Comparison of ENCODE assay signal across 8 mouse cellular contexts in genomic region chr4:40301076-40301789, GRCm38 (mm10). TPM values are rescaled to one million over a fixed set of nuclear protein-coding genes. Genes with fewer than 3 reads are reported as not detected.
DNase-seq lines count a peak whose midpoint lies in the region; ATAC-seq and TF ChIP-seq lines count a peak whose summit lies in the region.

No protein-coding gene starts in this region.

- H3K4me2 ChIP-seq in forebrain, postnatal 0 days (ENCODE audit: low read depth) = peak overlapping the region; percentile 32
- peak overlapping the region; percentile 39; the same call in 1 of the 2 replicates for H3K4me2 ChIP-seq in lung, embryonic 14.5 days

- H3K9me3 ChIP-seq in ES-E14 (ENCODE audit: control insufficient read depth, insufficient read depth, low read depth, low read length) = no peaks in the 10 kb centered on the region
- H3K9me3 ChIP-seq in forebrain, postnatal 0 days (ENCODE audit: low read length) = no peaks in the 10 kb centered on the region
- no peaks in the 10 kb centered on the region for H3K9me3 ChIP-seq in lung, embryonic 14.5 days (ENCODE audit: low read depth, low read length)

- H3K4me3 ChIP-seq in ES-E14 (ENCODE audit: insufficient read depth in 1 of 2, low read depth in 1 of 2, low read length in 2 of 2, poor library complexity in 1 of 2, severe bottlenecking in 1 of 2) = no peak overlapping the region
- H3K4me3 ChIP-seq in forebrain, postnatal 0 days (ENCODE audit: low read depth, low read length) = peak overlapping the region; percentile 23; the same call in 1 of the 2 replicates
- H3K4me3 ChIP-seq in lung, embryonic 14.5 days (ENCODE audit: low read depth, low read length) = no peak overlapping the region

- no peaks in the 10 kb centered on the region for H3K4me1 ChIP-seq in ES-E14 (ENCODE audit: control insufficient read depth in 2 of 2, insufficient read depth in 2 of 2, low read length in 2 of 2, poor library complexity in 1 of 2)
- no peaks in the 10 kb centered on the region for H3K4me1 ChIP-seq in forebrain, postnatal 0 days (ENCODE audit: insufficient read depth)
- H3K4me1 ChIP-seq in lung, embryonic 14.5 days (ENCODE audit: insufficient read depth) = no peaks in the 10 kb centered on the region

- no peak overlapping the region for H3K9ac ChIP-seq in ES-E14 (ENCODE audit: insufficient read depth, low read depth, low read length, poor library complexity, severe bottlenecking)
- H3K9ac ChIP-seq in forebrain, postnatal 0 days = no peak overlapping the region
- H3K9ac ChIP-seq in lung, embryonic 14.5 days = no peak overlapping the region

- in situ Hi-C loops in ES-E14 (cut with MboI; ENCODE audit: low sequenced_read_pairs in 2 of 2, unreplicated experiment in 2 of 2) = no loop called here

- peak; percentile 94 for ATAC-seq in forebrain, postnatal 0 days
- peak; percentile 86 to 91 for ATAC-seq in hematopoietic stem cell, adult 5-6 weeks (replicated peaks in 1 of 2; ENCODE audit: insufficient read depth in 1 of 2, low FRiP score in 2 of 2, low TSS enrichment in 1 of 2, low read depth in 1 of 2, poor library complexity in 2 of 2, severe bottlenecking in 2 of 2)
- peak; percentile 86 for ATAC-seq in lung, embryonic 14.5 days (ENCODE audit: insufficient read depth)
- peak; percentile 81 for ATAC-seq in neutrophil, adult 5-6 weeks (ENCODE audit: extremely low read depth, insufficient number of reproducible peaks, low FRiP score, poor library complexity, severe bottlenecking)

- TF ChIP-seq CTCF in forebrain, postnatal 0 days (IDR thresholded peaks at IDR 0.05; ENCODE audit: low read depth) = peak; percentile 91
- peak; percentile 87 for TF ChIP-seq CTCF in lung, embryonic 14.5 days (IDR thresholded peaks at IDR 0.05; ENCODE audit: low read depth)

- H3K27ac ChIP-seq in ES-E14 (ENCODE audit: insufficient read depth, low read depth, low read length, poor library complexity, severe bottlenecking) = no peak overlapping the region
- no peak overlapping the region for H3K27ac ChIP-seq in forebrain, postnatal 0 days (ENCODE audit: low read depth, low read length)
- H3K27ac ChIP-seq in lung, embryonic 14.5 days (ENCODE audit: low read depth) = no peak overlapping the region

- WGBS in forebrain, postnatal 0 days = 12% methylated on average over 16 of the region's 16 CpGs
- WGBS in lung, embryonic 14.5 days = 7% methylated on average over 16 of the region's 16 CpGs

- DNase-seq in ES-E14 (ENCODE audit: low read depth, low spot score) = peak; percentile 71
- DNase-seq in cerebellum, adult 11-12 months = peak; percentile 52
- DNase-seq in forebrain, postnatal 0 days = peak; percentile 94
- DNase-seq in layer of hippocampus, adult 8-10 months (ENCODE audit: low spot score in 2 of 2) = peak; percentile 63 to 83
- peak; percentile 96 for DNase-seq in lung, embryonic 14.5 days
- peak; percentile 72 for DNase-seq in testis, postnatal 14 days (ENCODE audit: low spot score)

- H3K27me3 ChIP-seq in forebrain, postnatal 0 days (ENCODE audit: insufficient read depth, low read length) = no peaks in the 10 kb centered on the region
- H3K27me3 ChIP-seq in lung, embryonic 14.5 days (ENCODE audit: insufficient read depth, low read length) = no peaks in the 10 kb centered on the region

- no peaks in the 10 kb centered on the region for H3K36me3 ChIP-seq in ES-E14 (ENCODE audit: control insufficient read depth, insufficient read depth, low read length, poor library complexity, severe bottlenecking)
- no peaks in the 10 kb centered on the region for H3K36me3 ChIP-seq in forebrain, postnatal 0 days (ENCODE audit: insufficient read depth)
- H3K36me3 ChIP-seq in lung, embryonic 14.5 days (ENCODE audit: insufficient read depth) = no peaks in the 10 kb centered on the region

TF ChIP-seq in ES-E14, 5 proteins besides CTCF, POLR2A, EP300 and RAD21:
- TF ChIP-seq ZNF384 (IDR thresholded peaks at IDR 0.05; ENCODE audit: low read depth, low read length) (no peak), CHD2 (IDR thresholded peaks at IDR 0.05; ENCODE audit: low read depth, low read length) (no peak), MAFK (IDR thresholded peaks at IDR 0.05; ENCODE audit: insufficient read depth, low read depth, low read length) (peak; percentile 53; the same call in 1 of the 2 replicates), ZC3H11A (IDR thresholded peaks at IDR 0.05; ENCODE audit: borderline replicate concordance, low read depth, low read length) (peak; percentile 75), HCFC1 (IDR thresholded peaks at IDR 0.05; ENCODE audit: borderline replicate concordance, insufficient read depth, low read length) (no peak)

RNA-seq across cellular contexts. Expression of gene Ndufb6, which starts 22.0 kb away (rescaled TPM):
- 260 and 270 TPM in 2 replicates for total RNA-seq in ES-E14 (2012; rRNA removed)
- total RNA-seq in forebrain, postnatal 0 days (2014; rRNA removed) = 187 and 250 TPM in 2 replicates
- 392 and 475 TPM in 2 replicates for polyA plus RNA-seq in forebrain, postnatal 0 days (2015; fragmentation: Nextera tagmentation; extraction: Ambion mirVana)
- 43.8 and 50.3 TPM in 2 replicates for total RNA-seq in hematopoietic stem cell, adult 5-6 weeks (2017)
- 100 to 1,000 TPM; 158 to 176 (median 167) TPM for total RNA-seq in layer of hippocampus, adult 8-10 months (2022)
- 284 and 295 TPM in 2 replicates for polyA plus RNA-seq in lung, embryonic 14.5 days (2014; fragmentation: Nextera tagmentation; extraction: Ambion mirVana)
- 12.2 and 24.1 TPM in 2 replicates for total RNA-seq in neutrophil, adult 5-6 weeks (2017)

RNA-seq across cellular contexts. Expression of gene Topors, which starts 31.6 kb away (rescaled TPM):
- total RNA-seq in ES-E14 (2012; rRNA removed) = 39.5 and 69.3 TPM in 2 replicates
- total RNA-seq in forebrain, postnatal 0 days (2014; rRNA removed) = 27.6 and 35.1 TPM in 2 replicates
- 23.1 and 29.4 TPM in 2 replicates for polyA plus RNA-seq in forebrain, postnatal 0 days (2015; fragmentation: Nextera tagmentation; extraction: Ambion mirVana)
- total RNA-seq in hematopoietic stem cell, adult 5-6 weeks (2017) = 110 and 135 TPM in 2 replicates
- total RNA-seq in layer of hippocampus, adult 8-10 months (2022) = 10 to 100 TPM; 19.1 to 21.3 (median 21.0) TPM
- polyA plus RNA-seq in lung, embryonic 14.5 days (2014; fragmentation: Nextera tagmentation; extraction: Ambion mirVana) = 49.3 and 50.6 TPM in 2 replicates
- 64.3 and 72.3 TPM in 2 replicates for total RNA-seq in neutrophil, adult 5-6 weeks (2017)

RNA-seq across cellular contexts. Expression of gene Smim27, which starts 31.9 kb away (rescaled TPM):
- 2.1 and 3.9 TPM in 2 replicates for total RNA-seq in ES-E14 (2012; rRNA removed)
- 3.8 and 4.3 TPM in 2 replicates for total RNA-seq in forebrain, postnatal 0 days (2014; rRNA removed)
- 17.0 and 24.5 TPM in 2 replicates for polyA plus RNA-seq in forebrain, postnatal 0 days (2015; fragmentation: Nextera tagmentation; extraction: Ambion mirVana)
- 11.1 and 50.3 TPM in 2 replicates for total RNA-seq in hematopoietic stem cell, adult 5-6 weeks (2017)
- total RNA-seq in layer of hippocampus, adult 8-10 months (2022) = 10 to 100 TPM; 11.1 to 27.8 (median 17.2) TPM
- polyA plus RNA-seq in lung, embryonic 14.5 days (2014; fragmentation: Nextera tagmentation; extraction: Ambion mirVana) = 24.0 and 32.4 TPM in 2 replicates
- total RNA-seq in neutrophil, adult 5-6 weeks (2017) = 1.6 and 3.6 TPM in 2 replicates
